Mouse (Mus musculus): ENCODE measurements around the gene Tmem51. TPM values are rescaled to one million over a fixed set of nuclear protein-coding genes. Genes with fewer than 3 reads are reported as not detected.

Gene Tmem51
- 0.79 TPM for total RNA-seq (2023)

GRCm38 (mm10) chr4:142084131-142084899, at the start of gene Tmem51:
Tmem51 (minus strand) TSS chr4:142084304.

GRCm38 (mm10) chr4:142014659-142015608, 69.2 kb downstream of the Tmem51 start, which contains the start of gene Fhad1:
Fhad1 (minus strand) TSS chr4:142015082.

Other genes starting within 250 kb of the Tmem51 start
- not detected for gene Ctrc, start 237.9 kb downstream of the Tmem51 start, total RNA-seq (2023)
- gene Efhd2, start 209.4 kb downstream of the Tmem51 start, total RNA-seq (2023) = 36.0 TPM
- 0.12 TPM for gene Fhad1, start 69.2 kb downstream of the Tmem51 start, total RNA-seq (2023)
- not detected for gene Kazn, start 155.1 kb upstream of the Tmem51 start, total RNA-seq (2023)

All from CD4-positive naive resting alpha-beta T cell, adult 76 days (primary cell).